27 mouse cellular contexts compared by ENCODE assay signal in genomic region chr15:26040567-26040966, GRCm38 (mm10).
"Had no signal": no experiment of that assay in that cellular context is flagged by ENCODE, and none has a peak within 500 bp of the region (broad histone marks: within the 10 kb centered on the region; RNA-seq: fewer than 3 reads in every experiment).

No protein-coding gene starts in this region.

- H3K9me3 ChIP-seq: embryonic facial prominence, embryonic 10.5 days; embryonic facial prominence, embryonic 13.5 days; embryonic facial prominence, embryonic 15.5 days; forebrain, embryonic 10.5 days; forebrain, embryonic 12.5 days; forebrain, embryonic 13.5 days; forebrain, embryonic 15.5 days had no signal

- H3K4me3 ChIP-seq: embryonic facial prominence, embryonic 10.5 days; embryonic facial prominence, embryonic 12.5 days; embryonic facial prominence, embryonic 13.5 days; embryonic facial prominence, embryonic 15.5 days; erythroblast, embryonic 14.5 days; forebrain, embryonic 10.5 days; forebrain, embryonic 12.5 days; forebrain, embryonic 13.5 days; forebrain, embryonic 15.5 days; gastrocnemius, adult 2 months; heart, adult 2 months had no signal

- H3K9ac ChIP-seq: embryonic facial prominence, embryonic 12.5 days; embryonic facial prominence, embryonic 13.5 days; embryonic facial prominence, embryonic 15.5 days; forebrain, embryonic 12.5 days; forebrain, embryonic 13.5 days; forebrain, embryonic 15.5 days; forebrain, postnatal 0 days had no signal

- H3K4me2 ChIP-seq: embryonic facial prominence, embryonic 12.5 days; embryonic facial prominence, embryonic 13.5 days; embryonic facial prominence, embryonic 15.5 days; forebrain, embryonic 12.5 days; forebrain, embryonic 13.5 days; forebrain, embryonic 15.5 days had no signal

- DNase-seq: cerebellum, adult 9-10 months; cerebellum, adult 9-11 months; cerebellum, postnatal 10 days; cerebellum, postnatal 14 days; cerebellum, postnatal 25 days; cerebellum, postnatal 36 days; embryo, embryonic 11 days; forebrain, postnatal 0 days; gastrocnemius, adult 2 months; gastrocnemius, postnatal 10 days; gastrocnemius, postnatal 14 days; gastrocnemius, postnatal 25 days; gastrocnemius, postnatal 36 days; heart, adult 11 months; heart, adult 18-20 months; heart, adult 2 months had no signal

- H3K4me1 ChIP-seq: embryonic facial prominence, embryonic 10.5 days; embryonic facial prominence, embryonic 12.5 days; embryonic facial prominence, embryonic 13.5 days; embryonic facial prominence, embryonic 15.5 days; forebrain, embryonic 10.5 days; forebrain, embryonic 12.5 days; forebrain, embryonic 13.5 days; forebrain, embryonic 15.5 days had no signal

- H3K27ac ChIP-seq: embryonic facial prominence, embryonic 10.5 days; embryonic facial prominence, embryonic 12.5 days; embryonic facial prominence, embryonic 13.5 days; embryonic facial prominence, embryonic 15.5 days; forebrain, embryonic 10.5 days; forebrain, embryonic 12.5 days; forebrain, embryonic 13.5 days; forebrain, embryonic 15.5 days; gastrocnemius, adult 2 months; heart, adult 2 months had no signal

- H3K36me3 ChIP-seq: embryonic facial prominence, embryonic 10.5 days; embryonic facial prominence, embryonic 12.5 days; embryonic facial prominence, embryonic 13.5 days; embryonic facial prominence, embryonic 15.5 days; forebrain, embryonic 10.5 days; forebrain, embryonic 12.5 days; forebrain, embryonic 15.5 days had no signal

- H3K27me3 ChIP-seq: embryonic facial prominence, embryonic 12.5 days; embryonic facial prominence, embryonic 13.5 days; embryonic facial prominence, embryonic 15.5 days; forebrain, embryonic 12.5 days; forebrain, embryonic 13.5 days; forebrain, embryonic 15.5 days had no signal

- ATAC-seq: forebrain, embryonic 13.5 days; forebrain, embryonic 14.5 days; forebrain, embryonic 15.5 days; forebrain, embryonic 16.5 days; forebrain, postnatal 0 days had no signal
